ENCODE assay signal across 8 mouse cellular contexts in the genomic region with DNA sequence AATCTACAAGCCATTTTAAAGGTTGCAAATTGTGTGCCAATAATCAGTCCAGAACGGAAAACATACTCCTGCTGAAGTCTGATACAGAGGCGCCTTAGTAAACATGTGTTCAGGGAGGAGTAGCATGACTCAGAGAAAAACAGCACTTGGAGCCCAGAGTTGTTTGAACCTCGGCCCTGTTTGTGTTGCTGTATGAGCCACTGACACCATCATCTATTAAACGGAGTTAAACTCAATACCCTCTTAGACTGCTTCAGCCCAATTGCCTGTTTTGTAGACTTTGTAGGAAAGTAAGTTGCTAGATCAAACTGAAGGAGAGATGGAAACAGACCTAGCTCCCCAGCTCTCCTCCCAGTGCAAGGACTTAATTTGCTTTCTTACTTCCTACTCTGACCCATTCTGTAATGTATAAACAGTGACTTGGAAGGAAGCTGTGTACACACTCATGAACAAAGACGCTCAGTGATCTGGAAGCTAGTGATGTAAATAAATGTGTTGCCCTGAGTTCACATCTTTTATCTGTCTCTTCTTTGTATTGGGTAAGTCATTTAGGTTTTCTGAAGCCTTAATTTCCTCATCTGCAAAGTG. TPM values are rescaled to one million over a fixed set of nuclear protein-coding genes. Genes with fewer than 3 reads are reported as not detected.
DNase-seq lines count a peak whose midpoint lies in the region; ATAC-seq and TF ChIP-seq lines count a peak whose summit lies in the region.

No protein-coding gene starts in this region.

- H3K4me2 ChIP-seq in liver, embryonic 13.5 days: peak overlapping the region; percentile 89

- H3K9ac ChIP-seq in liver, embryonic 13.5 days: peak overlapping the region; percentile 100

- peak; percentile 10 for ATAC-seq in granulocyte monocyte progenitor cell, adult 5-6 weeks (replicated peaks; ENCODE audit: poor library complexity, severe bottlenecking)
- ATAC-seq in liver, embryonic 13.5 days (ENCODE audit: low read depth): peak; percentile 77

- peaks cover 5% of the 10 kb centered on the region for H3K4me1 ChIP-seq in bone marrow macrophage, adult 2 months (ENCODE audit: control insufficient read depth, insufficient read depth, low read length)
- H3K4me1 ChIP-seq in liver, embryonic 13.5 days (replicated peaks): peaks cover 43% of the 10 kb centered on the region
- H3K4me1 ChIP-seq in olfactory bulb, adult 2 months (ENCODE audit: control insufficient read depth, insufficient read depth, low read length): no peaks in the 10 kb centered on the region

- intact Hi-C loops in left cerebral cortex, adult 2 months (cut with DNase I): loop anchor here (5.0 kb wide), 1 partner anchor 822 kb away; a partner anchor contains a TSS
- intact Hi-C loops in left cerebral cortex, postnatal 4 days (cut with DNase I): no loop called here

- peak in 1 of 2 experiments; percentile 18 for DNase-seq in left cerebral cortex, adult 2 months (ENCODE audit: extremely low spot score in 1 of 2, low spot score in 2 of 2)
- DNase-seq in left cerebral cortex, postnatal 4 days: no peak
- peak; percentile 61 for DNase-seq in liver, embryonic 13.5 days
- no peak for DNase-seq in layer of hippocampus, postnatal 10 days (ENCODE audit: low spot score in 2 of 2)
- DNase-seq in left cerebral cortex, adult 11 months (ENCODE audit: low spot score): no peak

- 9% methylated on average over 5 of the region's 5 CpGs for WGBS in liver, embryonic 13.5 days (ENCODE audit: insufficient replicate concordance)
- 15% methylated on average over 5 of the region's 5 CpGs for WGBS in olfactory bulb, adult 2 months

- no peaks in the 10 kb centered on the region for H3K9me3 ChIP-seq in liver, embryonic 13.5 days (replicated peaks)

- no peak for TF ChIP-seq CTCF in left cerebral cortex, adult 2 months (IDR thresholded peaks at IDR 0.05)
- TF ChIP-seq CTCF in bone marrow macrophage, adult 2 months (IDR thresholded peaks at IDR 0.05; ENCODE audit: low read depth, low read length): no peak
- TF ChIP-seq CTCF in olfactory bulb, adult 2 months (IDR thresholded peaks at IDR 0.05; ENCODE audit: insufficient read depth, low read depth, low read length): no peak

- no peak for TF ChIP-seq POLR2A in bone marrow macrophage, adult 2 months (IDR thresholded peaks at IDR 0.05; ENCODE audit: borderline replicate concordance, low read depth, low read length)
- no peak for TF ChIP-seq POLR2A in olfactory bulb, adult 2 months (IDR thresholded peaks at IDR 0.05; ENCODE audit: insufficient read depth, low read depth, low read length)

- H3K27ac ChIP-seq in left cerebral cortex, adult 2 months: peak overlapping the region; percentile 94
- H3K27ac ChIP-seq in bone marrow macrophage, adult 2 months (ENCODE audit: insufficient read depth, low read depth, low read length): peak overlapping the region; percentile 65
- peak overlapping the region; percentile 99 for H3K27ac ChIP-seq in liver, embryonic 13.5 days
- H3K27ac ChIP-seq in olfactory bulb, adult 2 months (ENCODE audit: insufficient read depth, low read depth, low read length): peak overlapping the region; percentile 43; the same call in 1 of the 2 replicates

- no peaks in the 10 kb centered on the region for H3K36me3 ChIP-seq in liver, embryonic 13.5 days

- peak overlapping the region; percentile 91 for H3K4me3 ChIP-seq in left cerebral cortex, adult 2 months
- H3K4me3 ChIP-seq in bone marrow macrophage, adult 2 months (ENCODE audit: insufficient read depth, low read length): peak overlapping the region; percentile 80
- peak overlapping the region; percentile 94 for H3K4me3 ChIP-seq in liver, embryonic 13.5 days (replicated peaks)
- peak overlapping the region; percentile 66 for H3K4me3 ChIP-seq in olfactory bulb, adult 2 months (ENCODE audit: insufficient read depth, low read depth, low read length)

- no peaks in the 10 kb centered on the region for H3K27me3 ChIP-seq in liver, embryonic 13.5 days

RNA-seq across cellular contexts. Expression of a gene that starts 0.9 kb away (rescaled TPM):
- 10 to 100 TPM; 24.1 to 25.5 TPM for total RNA-seq in left cerebral cortex, adult 2 months (2021)
- total RNA-seq in left cerebral cortex, postnatal 4 days (2021): 10 to 100 TPM; 38.0 to 38.2 TPM
- polyA plus RNA-seq in bone marrow macrophage, adult 2 months (2012; ENCODE audit: insufficient read depth, insufficient read length, missing spikeins): 7.9 and 8.5 TPM in 2 replicates
- total RNA-seq in granulocyte monocyte progenitor cell, adult 5-6 weeks (2014; fragmentation: Nextera tagmentation): 40.2 and 42.8 TPM in 2 replicates
- 73.8 and 87.7 TPM in 2 replicates for total RNA-seq in granulocyte monocyte progenitor cell, adult 5-6 weeks (2017)
- 20.4 and 25.6 TPM in 2 replicates for polyA plus RNA-seq in liver, embryonic 13.5 days (2015; fragmentation: Nextera tagmentation; extraction: Ambion mirVana)
- polyA plus RNA-seq in olfactory bulb, adult 2 months (2012; ENCODE audit: insufficient read depth, insufficient read length, low replicate concordance, missing spikeins): not detected in 2 replicates
- 10 to 100 TPM; 22.3 to 24.2 TPM for total RNA-seq in layer of hippocampus, postnatal 10 days (2021)

Comparison
In these comparisons a context has a peak if more than half of its experiments do, and no peak if none do; other contexts are left out.
1. H3K27ac ChIP-seq: peak in every context shown above with its lines; median percentile 99 in liver, embryonic 13.5 days; 94 in left cerebral cortex, adult 2 months; 65 in bone marrow macrophage, adult 2 months; 43 in olfactory bulb, adult 2 months.